Mouse (Mus musculus): ENCODE results near the gene Selenbp1. TPM values are rescaled to one million over a fixed set of nuclear protein-coding genes. Genes with fewer than 3 reads are reported as not detected.
A peak's percentile ranks its signal among the peaks of the same experiment; 100 is the strongest.

Gene Selenbp1
- total RNA-seq, 2 experiments from 2014 or later = 34.5 to 38.1 TPM

DNA sequence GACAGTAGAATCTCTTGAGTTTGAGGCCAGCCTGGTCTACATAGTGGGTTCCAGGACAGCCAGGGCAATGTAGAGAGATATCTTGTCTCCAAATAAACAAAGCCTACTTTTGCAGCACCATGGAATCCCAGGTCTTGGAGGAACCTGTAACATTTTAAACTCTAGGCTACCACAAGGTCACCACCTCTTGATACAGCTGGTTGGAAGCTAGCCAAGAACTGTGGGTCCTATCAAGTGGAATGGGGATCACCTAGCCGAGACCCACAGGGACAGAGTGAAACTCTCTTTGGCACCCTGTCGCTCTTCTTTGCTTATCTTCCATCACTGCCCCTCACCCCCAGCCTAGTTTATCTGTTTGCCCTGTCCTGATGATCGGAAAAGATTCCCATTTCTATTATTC, 39.7 kb downstream of the Selenbp1 start:
- no peak for ATAC-seq (replicated peaks; ENCODE audit: low FRiP score, poor library complexity, severe bottlenecking)

DNA sequence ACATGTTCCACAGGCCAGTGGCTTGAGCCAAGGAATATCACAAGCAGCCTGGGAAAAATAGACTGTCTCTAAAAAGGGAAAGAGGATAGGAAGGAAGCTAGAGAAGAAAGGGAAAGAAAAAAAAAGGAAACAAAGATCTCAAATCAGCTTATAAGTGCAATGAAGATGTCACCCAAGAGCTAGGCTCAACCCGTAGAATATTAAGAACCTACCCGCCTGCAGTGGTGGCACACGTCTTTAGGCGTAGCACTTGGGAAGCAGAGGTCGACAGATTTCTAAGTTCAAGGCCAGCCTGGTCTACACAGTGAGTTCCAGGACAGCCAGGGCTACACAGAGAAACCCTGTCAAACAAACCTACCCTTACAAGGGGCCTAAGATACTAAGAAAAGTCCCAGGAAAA, 40.8 kb downstream of the Selenbp1 start:
- ATAC-seq (replicated peaks; ENCODE audit: low FRiP score, poor library complexity, severe bottlenecking) = no peak

- peak; percentile 23 for ATAC-seq (replicated peaks; ENCODE audit: low FRiP score, poor library complexity, severe bottlenecking)
Observed at GRCm38 (mm10) chr3:94974026-94974527, 41.2 kb downstream of the Selenbp1 start.

DNA sequence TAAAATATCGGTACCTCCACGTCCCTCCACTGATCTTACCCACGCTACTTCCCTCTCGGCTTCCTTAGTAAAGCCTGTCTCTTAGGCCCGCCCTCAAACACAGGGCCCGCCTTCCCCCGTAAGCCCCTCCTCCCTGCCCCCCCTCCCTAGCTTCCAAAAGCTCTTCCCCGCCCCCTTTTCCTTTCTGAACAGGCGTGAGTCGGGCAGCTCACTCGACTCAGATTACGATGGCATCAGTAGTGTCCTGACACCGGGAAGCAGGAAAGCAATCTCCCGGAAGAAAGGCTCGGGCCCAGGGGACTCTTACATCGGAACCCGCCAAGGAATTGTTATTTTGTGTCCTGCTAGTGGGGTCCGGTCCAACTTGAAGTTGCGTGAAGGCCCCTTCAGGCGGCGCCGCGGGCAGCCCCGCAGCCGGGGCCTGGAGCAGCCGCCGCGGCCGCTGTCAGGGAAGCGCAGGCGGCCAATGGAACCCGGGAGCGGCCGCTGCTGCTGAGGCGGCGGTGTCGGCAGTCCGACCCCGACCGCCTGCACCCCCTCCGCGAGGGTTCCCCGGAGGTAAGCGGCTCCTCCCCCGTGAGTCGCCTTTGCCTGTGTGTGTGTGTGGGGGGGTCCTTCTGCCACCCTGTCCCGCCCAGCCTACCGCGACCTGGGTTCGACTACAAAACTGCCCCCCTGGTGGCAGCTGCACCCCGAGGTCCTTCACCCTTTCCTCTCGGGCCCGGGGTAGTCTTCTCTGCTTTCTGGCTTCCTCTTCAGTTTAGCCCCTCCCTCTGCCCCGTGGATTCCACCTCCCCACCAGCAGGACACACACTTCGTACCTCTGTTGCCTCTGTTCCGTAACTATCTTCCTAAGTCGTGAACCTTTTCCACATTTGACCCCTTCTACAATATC, 41.9 kb downstream of the Selenbp1 start, which contains the start of gene Pi4kb:
Pi4kb (plus strand) TSS at position 204 of the 895 bp plus-strand sequence.
- peak; percentile 89 for ATAC-seq (replicated peaks; ENCODE audit: low FRiP score, poor library complexity, severe bottlenecking)

GRCm38 (mm10) chr3:94984312-94984711, 51.5 kb downstream of the Selenbp1 start:
- ATAC-seq (replicated peaks; ENCODE audit: low FRiP score, poor library complexity, severe bottlenecking) = no peak

- ATAC-seq (replicated peaks; ENCODE audit: low FRiP score, poor library complexity, severe bottlenecking) = no peak
Observed at GRCm38 (mm10) chr3:94985513-94985912, 52.7 kb downstream of the Selenbp1 start.

DNA sequence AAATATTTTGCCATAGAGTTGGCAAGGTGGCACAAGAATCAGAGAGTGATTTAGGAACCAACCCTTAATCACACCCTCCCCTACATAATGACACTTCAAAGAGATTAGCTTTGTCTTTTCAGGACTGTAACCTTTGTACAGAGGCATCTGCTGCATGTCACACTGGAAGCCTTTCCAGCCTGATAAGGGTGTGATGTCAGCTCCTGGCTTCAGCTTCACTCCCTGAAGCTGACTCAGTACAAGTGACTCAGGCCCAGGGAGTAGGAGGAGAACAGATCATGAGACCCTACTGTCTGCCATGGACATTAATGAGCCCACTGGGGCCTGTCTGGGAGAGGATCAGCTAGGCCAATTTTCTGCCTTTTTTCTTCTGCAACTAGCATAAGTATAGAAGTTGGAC, 54.7 kb downstream of the Selenbp1 start:
- ATAC-seq (replicated peaks; ENCODE audit: low FRiP score, poor library complexity, severe bottlenecking) = 0 out of 2 replicates have a peak, but pooled peaks have one; percentile 39

- ATAC-seq (replicated peaks; ENCODE audit: low FRiP score, poor library complexity, severe bottlenecking) = no peak
Observed at GRCm38 (mm10) chr3:94989159-94989761, 56.4 kb downstream of the Selenbp1 start.

Other genes with a start within 250 kb of the Selenbp1 start
- not detected in 2 replicates for gene Selenbp2, start 239.5 kb upstream of the Selenbp1 start, total RNA-seq (2015; ENCODE audit: low replicate concordance)
- not detected in 2 replicates for gene Selenbp2, start 239.5 kb upstream of the Selenbp1 start, total RNA-seq (2017; ENCODE audit: low replicate concordance)
- not detected in 2 replicates for gene Cgn, start 146.6 kb upstream of the Selenbp1 start, total RNA-seq (2015; ENCODE audit: low replicate concordance)
- not detected in 2 replicates for gene Cgn, start 146.6 kb upstream of the Selenbp1 start, total RNA-seq (2017; ENCODE audit: low replicate concordance)
- 24.1 and 54.5 TPM in 2 replicates for gene Pogz, start 95.5 kb upstream of the Selenbp1 start, total RNA-seq (2015; ENCODE audit: low replicate concordance)
- gene Pogz, start 95.5 kb upstream of the Selenbp1 start, total RNA-seq (2017; ENCODE audit: low replicate concordance) = 9.2 and 11.6 TPM in 2 replicates
- 171 and 185 TPM in 2 replicates for gene Psmb4, start 46.1 kb upstream of the Selenbp1 start, total RNA-seq (2015; ENCODE audit: low replicate concordance)
- gene Psmb4, start 46.1 kb upstream of the Selenbp1 start, total RNA-seq (2017; ENCODE audit: low replicate concordance) = 25.2 and 96.7 TPM in 2 replicates
- gene Rfx5, start 21.0 kb downstream of the Selenbp1 start, total RNA-seq (2015; ENCODE audit: low replicate concordance) = 4.3 and 6.7 TPM in 2 replicates
- gene Rfx5, start 21.0 kb downstream of the Selenbp1 start, total RNA-seq (2017; ENCODE audit: low replicate concordance) = 1.4 and 2.3 TPM in 2 replicates
- gene Pi4kb, start 41.7 kb downstream of the Selenbp1 start, total RNA-seq (2015; ENCODE audit: low replicate concordance) = 12.2 and 26.7 TPM in 2 replicates
- gene Pi4kb, start 41.7 kb downstream of the Selenbp1 start, total RNA-seq (2017; ENCODE audit: low replicate concordance) = 9.5 and 26.1 TPM in 2 replicates
- 7.9 and 26.0 TPM in 2 replicates for gene Zfp687, start 82.4 kb downstream of the Selenbp1 start, total RNA-seq (2015; ENCODE audit: low replicate concordance)
- gene Zfp687, start 82.4 kb downstream of the Selenbp1 start, total RNA-seq (2017; ENCODE audit: low replicate concordance) = 6.6 and 8.1 TPM in 2 replicates
- gene Psmd4, start 109.6 kb downstream of the Selenbp1 start, total RNA-seq (2015; ENCODE audit: low replicate concordance) = 79.6 and 112 TPM in 2 replicates
- gene Psmd4, start 109.6 kb downstream of the Selenbp1 start, total RNA-seq (2017; ENCODE audit: low replicate concordance) = 111 and 160 TPM in 2 replicates
- gene Pip5k1a, start 173.9 kb downstream of the Selenbp1 start, total RNA-seq (2015; ENCODE audit: low replicate concordance) = 17.3 and 26.4 TPM in 2 replicates
- gene Pip5k1a, start 173.9 kb downstream of the Selenbp1 start, total RNA-seq (2017; ENCODE audit: low replicate concordance) = 32.2 and 74.3 TPM in 2 replicates
- gene Vps72, start 178.0 kb downstream of the Selenbp1 start, total RNA-seq (2015; ENCODE audit: low replicate concordance) = 11.5 and 13.4 TPM in 2 replicates
- 38.0 and 48.7 TPM in 2 replicates for gene Vps72, start 178.0 kb downstream of the Selenbp1 start, total RNA-seq (2017; ENCODE audit: low replicate concordance)
- gene Tmod4, start 191.4 kb downstream of the Selenbp1 start, total RNA-seq (2015; ENCODE audit: low replicate concordance) = not detected in 2 replicates
- gene Tmod4, start 191.4 kb downstream of the Selenbp1 start, total RNA-seq (2017; ENCODE audit: low replicate concordance) = not detected in 2 replicates
- 35.0 and 41.1 TPM in 2 replicates for gene Scnm1, start 201.0 kb downstream of the Selenbp1 start, total RNA-seq (2015; ENCODE audit: low replicate concordance)
- 34.9 and 43.6 TPM in 2 replicates for gene Scnm1, start 201.0 kb downstream of the Selenbp1 start, total RNA-seq (2017; ENCODE audit: low replicate concordance)
- 4.6 and 8.3 TPM in 2 replicates for gene Lysmd1, start 201.0 kb downstream of the Selenbp1 start, total RNA-seq (2015; ENCODE audit: low replicate concordance)
- gene Lysmd1, start 201.0 kb downstream of the Selenbp1 start, total RNA-seq (2017; ENCODE audit: low replicate concordance) = 7.0 and 8.1 TPM in 2 replicates
- gene Tnfaip8l2, start 209.3 kb downstream of the Selenbp1 start, total RNA-seq (2015; ENCODE audit: low replicate concordance) = 7.5 and 18.0 TPM in 2 replicates
- gene Tnfaip8l2, start 209.3 kb downstream of the Selenbp1 start, total RNA-seq (2017; ENCODE audit: low replicate concordance) = 4.4 and 8.6 TPM in 2 replicates
- not detected in 2 replicates for gene Sema6c, start 227.4 kb downstream of the Selenbp1 start, total RNA-seq (2015; ENCODE audit: low replicate concordance)
- not detected in 2 replicates for gene Sema6c, start 227.4 kb downstream of the Selenbp1 start, total RNA-seq (2017; ENCODE audit: low replicate concordance)

Data from erythroid progenitor cell, adult 5-6 weeks (primary cell).